Mouse (Mus musculus): ENCODE measurements around the gene Nek10.

DNA sequence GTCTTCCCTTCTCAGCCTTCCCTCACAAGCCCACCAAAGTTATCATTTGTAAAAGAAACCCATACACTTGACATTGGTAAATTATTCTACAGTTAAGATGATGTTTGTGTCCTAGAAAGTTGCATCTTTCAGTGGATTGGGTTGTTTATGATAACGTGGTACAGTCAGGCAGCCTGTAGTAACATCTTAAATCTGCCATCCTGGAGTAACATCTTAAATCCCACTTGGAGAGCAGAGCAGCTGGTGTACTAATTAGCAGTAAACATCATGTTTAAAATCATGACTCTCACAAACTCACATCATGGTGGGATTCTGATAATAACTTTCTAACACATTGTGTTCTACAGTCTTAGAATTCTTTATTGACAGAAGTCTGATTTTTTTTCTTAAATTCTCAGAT, 148.6 kb downstream of the Nek10 start:
- TF ChIP-seq GATA1 (IDR thresholded peaks at IDR 0.05; ENCODE audit: borderline replicate concordance, low read length) (no peak), FLI1 (IDR thresholded peaks at IDR 0.05; ENCODE audit: low read length) (no peak)

Measured in megakaryocyte, embryonic 14.5 days (primary cell).